Mouse (Mus musculus): ENCODE results near the gene Zdhhc9. TPM values are rescaled to one million over a fixed set of nuclear protein-coding genes. Genes with fewer than 3 reads are reported as not detected.

The Zdhhc9 gene
- polyA plus RNA-seq, 1 experiment from 2014 or later = 5.3 TPM

DNA sequence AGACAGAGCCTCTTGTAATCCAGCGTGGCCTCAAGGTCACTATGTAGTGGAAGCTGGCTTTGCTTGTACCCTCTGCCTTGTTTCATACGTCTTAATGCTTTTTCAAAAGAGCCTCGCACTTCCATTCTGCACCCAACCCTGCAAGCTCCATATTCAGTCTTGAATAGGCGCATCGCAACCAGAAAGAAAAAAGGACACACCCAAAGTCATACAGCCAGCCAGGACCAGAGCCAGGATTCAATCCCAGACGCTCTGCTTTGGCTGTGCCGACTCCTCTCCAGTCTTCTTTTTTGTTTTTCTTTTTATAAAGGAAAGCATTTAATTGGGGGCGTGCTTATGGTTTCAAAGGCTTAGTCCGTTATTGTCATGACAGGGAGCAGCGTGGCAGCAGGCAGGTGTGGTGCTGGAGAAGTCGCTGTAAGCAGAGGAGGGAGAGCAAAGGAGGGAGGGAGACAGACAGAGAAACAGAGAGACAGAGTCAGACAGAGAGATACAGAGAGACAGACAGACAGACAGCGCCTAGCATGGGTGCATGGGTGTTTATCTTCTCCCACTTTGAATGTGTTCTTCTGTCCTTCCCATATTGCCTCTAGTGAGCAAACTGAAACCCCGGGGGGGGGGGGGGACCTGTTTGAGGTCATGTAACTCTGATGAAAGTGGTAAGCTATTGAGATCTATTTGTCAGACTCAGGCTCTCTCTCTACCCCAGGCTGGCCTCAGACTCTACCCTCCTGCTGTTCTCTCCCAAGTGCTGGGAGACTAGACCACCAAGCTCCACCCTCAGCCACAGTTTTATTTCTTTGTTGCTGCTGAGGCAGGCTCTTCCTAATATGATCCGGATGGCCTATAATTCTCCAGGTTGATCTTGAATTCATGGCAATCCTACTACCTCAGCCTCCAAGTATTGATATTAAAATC lies 69.1 kb downstream of the Zdhhc9 start:
- no peaks in the 10 kb centered on the region for H3K36me3 ChIP-seq (ENCODE audit: control insufficient read depth, insufficient read depth, low read length)
- H3K4me3 ChIP-seq (ENCODE audit: low read length) = no peak overlapping the region
- no peak for ATAC-seq (ENCODE audit: low FRiP score, low TSS enrichment)
- no peaks in the 10 kb centered on the region for H3K27me3 ChIP-seq (ENCODE audit: control insufficient read depth, insufficient read depth, low read length)
- no peaks in the 10 kb centered on the region for H3K4me1 ChIP-seq (ENCODE audit: control insufficient read depth, insufficient read depth, low read length)
- H3K9me3 ChIP-seq (ENCODE audit: control insufficient read depth, low read length) = no peaks in the 10 kb centered on the region
- H3K4me2 ChIP-seq (replicated peaks; ENCODE audit: low read depth, low read length) = no peak overlapping the region
- H3K9ac ChIP-seq (ENCODE audit: low read depth, low read length) = no peak overlapping the region
- no peak overlapping the region for H3K27ac ChIP-seq (ENCODE audit: low read depth, low read length)
- WGBS = 60% methylated on average over 14 of the region's 14 CpGs

DNA sequence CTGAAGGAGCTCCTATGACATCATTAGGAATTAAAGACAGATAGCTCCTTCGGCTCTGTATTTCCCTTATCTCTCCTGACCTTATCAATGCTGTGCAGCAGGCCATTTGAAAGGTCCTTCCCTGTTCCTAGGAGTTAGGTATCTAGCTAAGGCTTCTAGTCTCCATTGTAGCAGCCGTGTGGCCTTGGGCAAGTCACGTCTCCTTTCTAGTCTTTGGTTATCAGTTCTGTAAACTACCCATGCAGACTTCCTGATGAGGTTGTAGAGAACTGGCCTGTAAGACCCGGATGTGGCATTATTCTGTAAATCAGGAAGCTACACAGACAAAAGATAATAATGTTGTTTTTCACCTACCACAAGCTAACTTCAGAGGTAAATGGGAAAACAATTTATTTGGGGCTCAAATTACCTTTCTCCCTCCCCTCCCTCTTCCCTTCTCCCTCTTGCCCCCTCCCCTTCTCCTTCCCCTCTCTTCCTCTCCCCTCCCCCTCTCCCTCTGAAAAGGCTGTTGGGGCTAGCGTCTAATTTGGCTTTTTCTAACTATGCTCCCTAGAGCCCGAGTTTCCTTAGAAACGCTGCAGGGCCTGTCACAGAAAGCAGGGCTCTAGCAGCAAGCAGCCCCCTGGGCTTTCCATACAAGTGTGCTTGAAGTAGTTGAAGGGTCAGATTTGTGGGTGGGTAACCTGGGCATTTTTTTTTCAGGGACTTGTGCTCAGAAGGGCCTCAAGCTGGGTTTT lies 70.0 kb downstream of the Zdhhc9 start:
- Histone ChIP-seq H3K9ac (ENCODE audit: low read depth, low read length) (no peak overlapping the region), H3K4me1 (ENCODE audit: control insufficient read depth, insufficient read depth, low read length) (no peaks in the 10 kb centered on the region), H3K9me3 (ENCODE audit: control insufficient read depth, low read length) (no peaks in the 10 kb centered on the region), H3K36me3 (ENCODE audit: control insufficient read depth, insufficient read depth, low read length) (no peaks in the 10 kb centered on the region), H3K4me2 (replicated peaks; ENCODE audit: low read depth, low read length) (no peak overlapping the region), H3K27me3 (ENCODE audit: control insufficient read depth, insufficient read depth, low read length) (no peaks in the 10 kb centered on the region), H3K4me3 (ENCODE audit: low read length) (no peak overlapping the region), H3K27ac (ENCODE audit: low read depth, low read length) (no peak overlapping the region)
- 52% methylated on average over 7 of the region's 7 CpGs for WGBS
- ATAC-seq (ENCODE audit: low FRiP score, low TSS enrichment) = no peak

DNA sequence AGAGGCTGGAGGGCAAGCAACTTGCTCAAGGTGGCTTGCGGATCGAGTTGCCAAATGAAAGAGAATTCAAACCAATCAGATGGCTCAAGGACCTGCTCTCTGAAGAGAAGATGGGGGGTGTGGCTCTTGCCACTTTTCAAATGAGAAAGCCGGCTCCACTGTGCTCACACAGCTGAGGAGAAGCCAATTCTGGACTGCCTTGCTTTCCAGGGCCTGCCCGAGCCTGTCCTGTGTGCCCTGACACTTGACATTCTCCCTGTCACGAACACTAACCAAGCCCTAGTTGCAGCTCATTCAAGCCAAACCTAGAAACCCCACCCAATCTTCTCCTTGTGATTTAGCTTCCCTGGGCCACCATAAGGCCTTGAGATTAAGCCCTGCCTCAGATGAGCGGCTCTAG lies 70.7 kb downstream of the Zdhhc9 start:
- Histone ChIP-seq H3K9ac (ENCODE audit: low read depth, low read length) (no peak overlapping the region), H3K4me2 (replicated peaks; ENCODE audit: low read depth, low read length) (no peak overlapping the region)
- WGBS = 73% methylated on average over 6 of the region's 6 CpGs

DNA sequence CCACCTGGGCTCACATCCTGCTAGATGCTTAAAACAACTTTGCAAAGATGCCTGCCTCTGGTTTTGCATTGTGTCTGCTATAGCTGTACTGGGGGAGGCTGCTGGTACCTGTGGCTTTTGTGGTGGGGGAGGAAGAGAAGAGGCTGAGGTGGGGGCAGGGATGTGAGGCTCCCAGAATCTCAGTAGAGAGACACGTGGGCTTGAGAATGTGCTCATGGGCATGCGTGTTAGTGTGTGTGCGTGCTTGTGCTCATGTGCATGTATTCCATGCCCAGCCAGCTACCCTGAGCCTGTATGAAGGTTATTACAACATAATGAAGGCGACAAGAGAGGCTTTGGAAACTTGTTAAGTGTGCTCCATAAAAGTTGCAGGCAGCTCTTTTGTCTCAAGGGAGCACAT lies 71.7 kb downstream of the Zdhhc9 start:
- no peak overlapping the region for H3K4me2 ChIP-seq (replicated peaks; ENCODE audit: low read depth, low read length)
- no peak overlapping the region for H3K9ac ChIP-seq (ENCODE audit: low read depth, low read length)
- ATAC-seq (ENCODE audit: low FRiP score, low TSS enrichment) = no peak
- H3K4me3 ChIP-seq (ENCODE audit: low read length) = no peak overlapping the region
- 85% methylated on average over 4 of the region's 4 CpGs for WGBS
- no peaks in the 10 kb centered on the region for H3K36me3 ChIP-seq (ENCODE audit: control insufficient read depth, insufficient read depth, low read length)
- H3K27me3 ChIP-seq (ENCODE audit: control insufficient read depth, insufficient read depth, low read length) = no peaks in the 10 kb centered on the region
- no peaks in the 10 kb centered on the region for H3K9me3 ChIP-seq (ENCODE audit: control insufficient read depth, low read length)
- H3K4me1 ChIP-seq (ENCODE audit: control insufficient read depth, insufficient read depth, low read length) = no peaks in the 10 kb centered on the region
- no peak overlapping the region for H3K27ac ChIP-seq (ENCODE audit: low read depth, low read length)

More for the DNA sequence above, 70.7 kb downstream of the Zdhhc9 start:
- Histone ChIP-seq H3K27me3 (ENCODE audit: control insufficient read depth, insufficient read depth, low read length) (no peaks in the 10 kb centered on the region), H3K4me1 (ENCODE audit: control insufficient read depth, insufficient read depth, low read length) (no peaks in the 10 kb centered on the region), H3K4me3 (ENCODE audit: low read length) (no peak overlapping the region), H3K9me3 (ENCODE audit: control insufficient read depth, low read length) (no peaks in the 10 kb centered on the region), H3K27ac (ENCODE audit: low read depth, low read length) (no peak overlapping the region), H3K36me3 (ENCODE audit: control insufficient read depth, insufficient read depth, low read length) (no peaks in the 10 kb centered on the region)
- ATAC-seq (ENCODE audit: low FRiP score, low TSS enrichment) = no peak

DNA sequence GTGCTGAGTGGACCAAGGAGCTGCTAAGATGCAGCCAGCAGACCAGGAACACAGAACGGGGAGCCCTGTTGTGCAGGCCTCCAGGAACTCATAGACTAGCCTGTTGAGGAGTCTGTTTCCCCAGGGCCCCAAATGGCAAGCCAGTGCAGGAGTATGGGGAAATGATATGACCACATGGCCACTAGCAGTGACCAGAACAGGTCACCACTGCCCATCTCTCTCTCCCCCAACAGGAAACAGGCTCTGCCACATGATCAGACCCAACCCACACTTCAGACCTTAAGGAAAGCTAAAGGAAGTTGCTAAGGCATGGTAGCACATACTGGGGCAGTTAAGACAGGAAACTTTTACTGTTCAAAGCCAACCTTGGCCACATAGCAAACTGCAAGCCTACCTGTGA lies 79.5 kb downstream of the Zdhhc9 start:
- Histone ChIP-seq H3K9ac (ENCODE audit: low read depth, low read length) (no peak overlapping the region), H3K36me3 (ENCODE audit: control insufficient read depth, insufficient read depth, low read length) (no peaks in the 10 kb centered on the region), H3K9me3 (ENCODE audit: control insufficient read depth, low read length) (no peaks in the 10 kb centered on the region), H3K4me3 (ENCODE audit: low read length) (no peak overlapping the region), H3K4me2 (replicated peaks; ENCODE audit: low read depth, low read length) (no peak overlapping the region), H3K27me3 (ENCODE audit: control insufficient read depth, insufficient read depth, low read length) (no peaks in the 10 kb centered on the region; the same call in 1 of the 2 replicates), H3K27ac (ENCODE audit: low read depth, low read length) (no peak overlapping the region), H3K4me1 (ENCODE audit: control insufficient read depth, insufficient read depth, low read length) (no peaks in the 10 kb centered on the region)
- 57% methylated on average over 1 of the region's 1 CpGs for WGBS
- ATAC-seq (ENCODE audit: low FRiP score, low TSS enrichment) = no peak

DNA sequence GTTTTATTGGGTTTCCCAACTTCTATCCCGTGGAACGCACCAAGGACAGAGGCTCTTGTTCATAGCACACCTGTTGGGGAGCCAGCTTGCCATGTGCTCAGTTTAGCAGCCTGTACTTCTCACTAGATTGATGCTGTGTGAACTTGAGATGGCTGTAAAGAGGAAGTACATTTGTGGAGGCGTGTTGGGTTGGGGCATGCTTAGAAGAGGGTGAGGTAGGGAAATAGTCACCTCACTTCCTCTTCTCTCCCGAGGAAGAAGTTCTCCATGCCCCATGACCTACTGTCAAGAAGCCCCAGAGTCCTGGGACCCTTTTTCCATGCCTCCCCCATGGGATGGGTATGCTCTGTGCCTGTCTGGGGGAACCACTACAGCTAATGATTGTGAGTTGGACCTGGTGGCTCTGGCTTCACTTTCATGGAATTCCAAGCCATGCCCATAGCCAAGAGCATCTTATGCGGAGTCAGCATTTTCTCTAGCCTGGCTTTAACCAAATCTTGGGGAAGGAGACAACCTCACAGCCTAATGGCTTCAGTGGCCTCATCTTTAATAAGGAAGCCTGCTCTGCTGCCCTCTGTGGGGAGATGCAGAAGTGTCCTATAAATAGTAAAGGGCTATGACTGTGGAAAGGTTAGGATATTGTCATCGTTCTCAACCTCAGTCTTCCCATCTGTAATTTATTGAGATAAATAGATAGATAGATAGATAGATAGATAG lies 81.0 kb downstream of the Zdhhc9 start:
- no peaks in the 10 kb centered on the region for H3K4me1 ChIP-seq (ENCODE audit: control insufficient read depth, insufficient read depth, low read length)
- WGBS = 77% methylated on average over 6 of the region's 6 CpGs
- H3K27ac ChIP-seq (ENCODE audit: low read depth, low read length) = no peak overlapping the region
- no peak overlapping the region for H3K9ac ChIP-seq (ENCODE audit: low read depth, low read length)
- H3K4me3 ChIP-seq (ENCODE audit: low read length) = no peak overlapping the region
- H3K27me3 ChIP-seq (ENCODE audit: control insufficient read depth, insufficient read depth, low read length) = no peaks in the 10 kb centered on the region; the same call in 1 of the 2 replicates
- peak; percentile 52; the same call in 1 of the 2 replicates for ATAC-seq (ENCODE audit: low FRiP score, low TSS enrichment)
- no peaks in the 10 kb centered on the region for H3K36me3 ChIP-seq (ENCODE audit: control insufficient read depth, insufficient read depth, low read length)
- H3K4me2 ChIP-seq (replicated peaks; ENCODE audit: low read depth, low read length) = no peak overlapping the region
- H3K9me3 ChIP-seq (ENCODE audit: control insufficient read depth, low read length) = no peaks in the 10 kb centered on the region

DNA sequence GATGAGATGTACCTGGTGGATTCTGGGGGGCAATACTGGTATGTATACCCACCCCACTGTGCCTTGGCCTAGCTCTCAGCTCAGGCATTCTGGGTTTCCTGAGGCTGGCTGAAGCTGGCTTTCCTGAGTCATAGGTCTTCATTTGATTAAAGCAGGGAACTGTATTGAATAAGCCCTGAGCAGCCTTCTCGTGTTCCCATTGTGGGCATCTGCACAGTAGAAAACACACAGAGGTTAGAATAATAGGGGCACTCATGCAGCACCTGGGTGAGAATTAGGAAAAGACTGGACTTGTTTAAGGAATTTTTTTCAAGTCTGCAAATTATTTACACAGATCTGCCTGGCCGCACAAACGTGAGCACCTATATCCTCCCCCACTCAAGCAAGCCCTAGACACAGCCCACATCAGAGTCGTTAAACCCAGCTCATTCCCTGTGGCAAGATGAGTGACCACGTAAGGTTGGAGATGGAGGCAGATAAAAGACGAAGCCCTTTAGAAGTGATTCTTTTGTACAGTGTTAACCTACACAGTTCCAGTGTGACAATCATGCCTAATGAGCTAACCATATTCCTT lies 81.7 kb downstream of the Zdhhc9 start:
- peak; percentile 79 for ATAC-seq (ENCODE audit: low FRiP score, low TSS enrichment)
- no peak overlapping the region for H3K27ac ChIP-seq (ENCODE audit: low read depth, low read length)

DNA sequence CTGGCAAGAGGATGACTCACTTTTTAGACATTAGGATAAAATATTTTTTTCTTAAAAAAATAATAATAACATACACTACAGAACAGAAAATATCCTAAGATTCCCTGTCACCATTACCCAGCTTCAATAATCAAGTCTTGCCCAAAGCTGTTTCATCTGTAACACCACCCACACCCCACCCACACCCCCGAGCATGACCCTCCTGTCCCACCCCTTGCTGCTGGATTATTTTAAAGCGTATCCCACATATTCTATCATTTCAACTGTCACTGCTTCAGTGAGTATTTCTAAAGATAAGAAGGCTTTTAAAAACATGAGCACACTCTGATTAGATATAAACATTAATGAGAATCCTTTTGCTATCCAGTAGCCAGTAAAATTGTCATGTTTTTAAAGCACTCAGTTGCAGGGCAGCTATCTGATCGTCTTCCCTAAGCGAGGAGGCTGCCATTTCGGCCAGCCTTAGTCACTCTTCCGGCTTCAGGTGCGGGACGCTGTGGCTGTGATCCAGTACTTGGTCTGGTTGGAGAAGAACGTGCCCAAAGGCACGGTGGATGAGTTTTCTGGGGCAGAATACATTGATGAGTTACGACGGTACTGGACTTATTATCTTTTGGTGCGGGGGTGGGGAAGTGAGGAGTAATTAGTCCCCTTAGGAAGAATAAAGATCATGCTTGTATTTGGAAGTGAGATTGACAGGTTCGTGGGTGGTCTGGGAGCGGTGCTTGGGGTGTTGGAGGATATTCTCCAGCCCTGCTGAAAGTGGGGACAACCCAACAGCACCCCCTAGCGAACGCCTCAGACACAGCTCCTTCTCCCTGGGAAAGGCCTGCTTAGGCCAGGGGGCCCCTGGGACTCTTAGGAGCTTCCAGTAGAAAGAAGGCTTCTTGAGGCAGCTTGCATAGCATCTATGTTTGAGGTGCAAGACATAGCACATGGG lies 84.3 kb downstream of the Zdhhc9 start:
- peak overlapping the region; percentile 19; the same call in 1 of the 2 replicates for H3K4me2 ChIP-seq (replicated peaks; ENCODE audit: low read depth, low read length)
- 35% methylated on average over 17 of the region's 17 CpGs for WGBS
- ATAC-seq (ENCODE audit: low FRiP score, low TSS enrichment) = peak; percentile 66; the same call in 1 of the 2 replicates

More for the DNA sequence above, 81.7 kb downstream of the Zdhhc9 start:
- no peak overlapping the region for H3K4me2 ChIP-seq (replicated peaks; ENCODE audit: low read depth, low read length)
- no peaks in the 10 kb centered on the region for H3K36me3 ChIP-seq (ENCODE audit: control insufficient read depth, insufficient read depth, low read length)
- no peaks in the 10 kb centered on the region for H3K9me3 ChIP-seq (ENCODE audit: control insufficient read depth, low read length)
- H3K27me3 ChIP-seq (ENCODE audit: control insufficient read depth, insufficient read depth, low read length) = no peaks in the 10 kb centered on the region; the same call in 1 of the 2 replicates
- WGBS = 49% methylated on average over 6 of the region's 6 CpGs
- H3K9ac ChIP-seq (ENCODE audit: low read depth, low read length) = no peak overlapping the region
- H3K4me1 ChIP-seq (ENCODE audit: control insufficient read depth, insufficient read depth, low read length) = no peaks in the 10 kb centered on the region
- H3K4me3 ChIP-seq (ENCODE audit: low read length) = no peak overlapping the region

More for the DNA sequence above, 84.3 kb downstream of the Zdhhc9 start:
- no peak overlapping the region for H3K9ac ChIP-seq (ENCODE audit: low read depth, low read length)
- no peak overlapping the region for H3K4me3 ChIP-seq (ENCODE audit: low read length)
- no peaks in the 10 kb centered on the region for H3K9me3 ChIP-seq (ENCODE audit: control insufficient read depth, low read length)
- H3K27me3 ChIP-seq (ENCODE audit: control insufficient read depth, insufficient read depth, low read length) = no peaks in the 10 kb centered on the region
- H3K4me1 ChIP-seq (ENCODE audit: control insufficient read depth, insufficient read depth, low read length) = no peaks in the 10 kb centered on the region
- H3K27ac ChIP-seq (ENCODE audit: low read depth, low read length) = no peak overlapping the region
- H3K36me3 ChIP-seq (ENCODE audit: control insufficient read depth, insufficient read depth, low read length) = no peaks in the 10 kb centered on the region
